Mouse (Mus musculus) lung, postnatal 36 days (tissue): ENCODE measurements around the gene Rab2b.
"Not testable (repeated sequence)": the region's sequence is repeated elsewhere in the genome, so short reads cannot be mapped to it uniquely, and the experiment has no call there.

Experiments
- DNase-seq: peaks from one replicate; pipeline ENCODE4 v3.0.0; 2022; ENCODE audit warnings: mixed read lengths

Rab2b gene

DNA sequence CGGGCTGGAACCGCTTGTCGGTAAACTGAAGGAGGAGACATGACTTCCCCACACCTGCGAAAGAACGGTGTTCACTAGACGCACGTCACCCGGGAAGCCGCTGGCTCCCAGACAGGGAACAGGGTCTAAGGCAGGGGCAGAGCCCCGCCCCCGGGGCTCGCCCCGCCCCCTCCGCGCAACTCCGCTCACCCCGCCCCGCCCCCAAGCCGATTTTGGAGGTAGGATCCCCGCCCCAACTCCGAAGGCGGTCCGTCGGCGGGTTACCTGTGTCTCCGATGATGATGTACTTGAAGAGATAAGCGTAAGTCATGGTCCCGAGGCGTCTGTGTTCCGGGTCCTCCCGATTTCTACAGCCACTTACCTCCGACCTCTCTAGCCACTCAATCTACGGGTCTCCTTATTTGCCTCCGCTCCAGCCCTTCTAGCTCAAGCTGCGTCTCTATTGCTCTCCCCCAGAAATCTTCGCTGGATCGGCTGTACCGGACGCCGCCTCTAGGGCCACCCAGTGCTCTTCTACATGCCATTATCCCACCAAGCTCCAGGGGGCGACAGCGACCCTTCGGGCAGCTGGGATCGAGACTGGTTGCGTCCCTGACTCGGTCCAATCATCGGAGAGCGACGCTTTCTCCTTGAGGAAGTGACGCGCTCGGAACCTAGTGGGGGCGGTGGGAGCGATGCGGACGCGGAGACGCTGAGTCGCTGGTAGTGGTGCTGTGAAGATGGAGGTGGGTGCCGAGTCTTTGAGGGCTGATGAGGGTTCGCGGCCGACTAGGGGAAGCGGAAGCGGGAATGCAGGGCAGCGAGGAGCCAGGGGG, at the start of gene Rab2b, which contains the start of gene Tox4:
TSS of gene Rab2b (minus strand) at position 614 of the 815 bp plus-strand sequence.
TSS of gene Tox4 (plus strand) at position 215 of the 815 bp plus-strand sequence.
- peak; percentile 99 for DNase-seq

DNA sequence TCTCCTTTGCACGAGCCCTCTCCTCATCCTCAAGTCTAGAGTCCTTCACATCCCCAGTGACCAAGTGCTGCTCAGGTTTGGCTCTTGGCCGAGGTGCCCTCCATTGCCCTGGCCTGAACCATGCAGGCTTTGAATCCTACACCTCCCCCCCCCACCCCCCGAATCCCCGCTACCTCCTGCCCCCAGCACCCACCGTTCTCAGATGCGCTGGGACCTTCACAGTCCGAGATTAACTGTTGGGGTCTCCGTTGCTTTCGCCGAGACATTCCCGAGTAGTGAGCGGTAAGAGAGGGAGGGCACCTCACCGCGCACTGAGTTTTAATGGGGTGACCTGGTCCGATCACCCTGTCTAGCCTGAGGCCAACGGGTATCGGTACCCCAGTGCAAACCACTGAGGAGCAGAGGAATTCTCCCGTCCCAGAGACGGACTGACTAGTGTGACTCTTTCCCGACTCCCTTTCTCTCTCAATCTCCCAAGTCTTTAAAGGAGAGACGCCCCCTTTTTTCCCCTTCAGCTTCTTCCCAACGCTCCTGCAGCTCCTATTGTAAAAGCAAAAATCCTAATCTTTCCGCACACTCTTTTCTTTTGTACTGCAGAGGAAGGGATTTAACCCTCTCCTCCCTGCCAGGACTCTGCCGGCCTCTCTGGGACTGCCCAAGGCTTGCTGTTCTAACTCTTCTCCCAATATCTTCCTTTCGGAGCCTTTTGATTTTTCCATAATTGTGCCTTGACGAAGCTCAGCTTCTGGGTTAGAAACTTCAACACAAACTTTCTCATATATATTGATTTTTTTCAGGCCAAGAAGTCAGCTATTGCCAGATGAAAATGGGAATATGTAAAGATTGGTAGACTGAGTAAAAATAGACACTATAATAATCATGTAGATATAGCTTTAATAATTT, 48.8 kb upstream of the Rab2b start, which contains the start of gene Sall2:
TSS of gene Sall2 (minus strand) at position 853 of the 903 bp plus-strand sequence.
- no peak for DNase-seq

- no peak for DNase-seq
Observed at GRCm38 (mm10) chr14:52327375-52327901, 48.1 kb upstream of the Rab2b start.

GRCm38 (mm10) chr14:52325890-52326289, 46.5 kb upstream of the Rab2b start:
- no peak for DNase-seq

GRCm38 (mm10) chr14:52319361-52319760, 40.0 kb upstream of the Rab2b start:
- DNase-seq: no peak

DNA sequence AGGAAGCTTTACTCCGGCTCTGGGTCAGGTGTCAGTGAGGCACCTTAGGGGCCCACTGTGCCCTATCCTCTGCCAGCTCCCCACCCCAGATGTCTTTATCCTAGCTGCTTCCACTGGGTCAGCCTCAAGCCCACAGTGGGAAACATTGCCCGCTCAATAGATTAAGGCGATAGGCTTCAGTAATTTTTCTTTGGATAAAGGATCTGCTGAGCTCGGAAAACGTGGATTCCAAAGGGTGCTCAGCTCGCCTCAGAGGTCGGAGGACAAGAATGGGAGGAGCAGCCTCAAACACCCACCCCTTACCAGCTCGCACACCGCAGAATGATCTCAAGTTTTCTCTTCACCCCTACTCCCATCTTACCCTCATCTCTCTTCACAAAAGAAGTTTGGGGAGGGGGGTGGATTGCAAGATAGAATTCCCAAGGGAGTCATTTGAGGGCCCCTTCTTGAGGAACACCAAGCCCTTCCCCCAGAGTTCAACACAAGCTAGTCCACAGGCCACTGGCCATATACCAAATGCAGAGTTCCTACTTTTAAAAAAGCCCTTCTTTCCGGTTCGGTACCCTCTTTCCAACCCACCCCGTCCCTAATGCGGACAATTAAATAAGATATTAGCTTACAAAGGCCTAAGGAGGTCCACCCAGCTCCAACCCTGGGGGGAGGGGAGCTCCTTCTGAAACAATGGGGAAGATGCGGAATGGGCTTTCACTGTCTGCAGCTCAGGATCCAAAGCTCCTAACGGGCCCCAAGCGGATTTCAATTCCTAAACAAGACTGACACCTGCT, 37.3 kb upstream of the Rab2b start:
- DNase-seq: peak; percentile 15

- peak; percentile 60 for DNase-seq
Observed at GRCm38 (mm10) chr14:52315792-52316440, 36.6 kb upstream of the Rab2b start.

- DNase-seq: no peak
Observed at GRCm38 (mm10) chr14:52315283-52315780, 36.0 kb upstream of the Rab2b start.

DNA sequence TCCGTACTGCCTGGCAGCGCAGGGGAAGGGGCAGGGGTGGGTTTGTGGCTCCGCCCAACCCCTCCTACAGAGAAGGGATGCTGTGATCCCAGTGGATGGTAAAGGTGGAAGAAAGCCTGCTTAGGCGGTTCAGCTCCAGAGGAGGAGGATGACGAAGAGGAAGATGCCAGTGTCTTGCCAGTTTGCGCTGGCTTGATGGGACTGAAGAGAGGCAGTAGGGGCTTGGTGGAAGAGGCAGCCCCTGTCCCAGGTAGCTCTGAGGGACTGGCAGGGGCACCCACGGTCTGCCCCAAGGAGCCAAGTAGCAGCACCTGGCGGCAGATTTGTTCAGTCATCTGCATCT, 35.4 kb upstream of the Rab2b start:
- DNase-seq: no peak

- no peak for DNase-seq
Observed at GRCm38 (mm10) chr14:52313931-52314807, 34.8 kb upstream of the Rab2b start.

DNA sequence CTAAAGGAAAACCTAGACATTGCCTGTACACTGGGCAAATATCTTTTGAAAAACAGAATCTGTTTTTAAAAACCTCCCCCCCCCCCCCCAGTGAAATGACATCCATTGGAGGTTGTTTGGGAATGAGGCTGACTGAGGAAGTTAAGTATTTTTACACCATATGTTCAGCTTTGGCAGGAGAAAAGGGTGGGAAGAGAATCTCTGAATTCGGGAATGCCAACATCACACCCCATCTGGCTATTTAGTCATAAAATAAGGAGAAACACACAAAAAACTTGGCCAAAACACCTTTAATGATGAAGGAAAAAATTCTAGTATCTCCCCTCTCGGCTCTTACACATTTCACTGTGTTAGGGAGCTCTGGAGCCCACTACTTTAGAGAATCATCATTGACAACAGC, 31.6 kb upstream of the Rab2b start:
- no peak for DNase-seq

DNA sequence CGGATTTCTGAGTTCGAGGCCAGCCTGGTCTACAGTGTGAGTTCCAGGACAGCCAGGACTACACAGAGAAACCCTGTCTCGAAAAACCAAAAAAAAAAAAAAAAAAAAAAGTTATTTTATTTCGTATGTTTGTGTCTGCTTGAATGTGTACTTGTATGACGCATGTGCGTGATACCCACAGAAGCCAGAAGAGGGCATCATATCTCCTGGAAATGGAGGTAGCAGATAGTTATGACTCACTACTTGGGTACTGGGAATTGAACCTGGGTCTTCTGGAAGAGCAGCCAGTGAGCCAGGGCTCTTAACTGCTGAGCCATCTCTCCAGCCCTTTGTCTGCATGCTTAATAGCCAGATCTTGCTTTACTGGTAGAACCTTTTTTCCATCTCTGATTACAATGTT, 31.0 kb upstream of the Rab2b start:
- DNase-seq: not testable (repeated sequence)

DNA sequence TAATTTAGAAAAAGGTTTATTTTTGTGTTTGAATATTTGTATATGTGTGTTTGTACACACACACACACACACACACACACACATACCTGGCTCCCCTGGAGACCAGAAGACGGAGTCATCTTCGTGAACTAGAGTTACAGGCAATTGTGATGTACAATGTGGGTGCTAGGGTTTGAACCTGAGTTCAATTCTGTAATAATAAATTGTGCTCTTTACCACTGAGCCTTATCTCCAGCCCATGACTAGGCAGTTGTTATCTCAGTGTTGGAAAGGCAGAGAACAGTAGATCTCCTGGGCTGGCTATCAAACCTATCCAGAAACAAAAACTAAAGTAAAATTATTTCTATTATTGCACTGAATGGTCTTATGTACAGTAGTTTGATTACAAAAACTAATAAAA, 26.8 kb upstream of the Rab2b start:
- DNase-seq: no peak

GRCm38 (mm10) chr14:52304644-52305271, 25.4 kb upstream of the Rab2b start, which contains the start of gene Mettl3:
Gene Mettl3, minus strand, starts transcription at chr14:52305128.
- peak; percentile 97 for DNase-seq

DNA sequence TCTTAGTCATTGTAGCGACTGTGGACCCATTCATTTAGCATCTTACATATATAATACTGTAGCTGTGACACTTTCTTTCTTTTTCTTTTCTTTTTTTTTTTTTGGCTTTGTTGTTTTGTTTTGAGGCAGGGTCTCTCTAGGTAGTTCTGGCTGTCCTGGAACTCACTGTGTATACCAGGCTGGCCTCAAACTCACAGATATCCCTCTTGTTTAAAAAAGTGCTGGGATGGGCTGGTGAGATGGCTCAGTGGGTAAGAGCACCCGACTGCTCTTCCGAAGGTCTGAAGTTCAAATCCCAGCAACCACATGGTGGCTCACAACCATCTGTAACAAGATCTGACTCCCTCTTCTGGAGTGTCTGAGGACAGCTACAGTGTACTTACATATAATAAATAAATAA, 24.2 kb upstream of the Rab2b start:
- not testable (repeated sequence) for DNase-seq

GRCm38 (mm10) chr14:52295558-52296264, 16.4 kb upstream of the Rab2b start:
- DNase-seq: no peak

GRCm38 (mm10) chr14:52284191-52284590, 4.8 kb upstream of the Rab2b start:
- no peak for DNase-seq

DNA sequence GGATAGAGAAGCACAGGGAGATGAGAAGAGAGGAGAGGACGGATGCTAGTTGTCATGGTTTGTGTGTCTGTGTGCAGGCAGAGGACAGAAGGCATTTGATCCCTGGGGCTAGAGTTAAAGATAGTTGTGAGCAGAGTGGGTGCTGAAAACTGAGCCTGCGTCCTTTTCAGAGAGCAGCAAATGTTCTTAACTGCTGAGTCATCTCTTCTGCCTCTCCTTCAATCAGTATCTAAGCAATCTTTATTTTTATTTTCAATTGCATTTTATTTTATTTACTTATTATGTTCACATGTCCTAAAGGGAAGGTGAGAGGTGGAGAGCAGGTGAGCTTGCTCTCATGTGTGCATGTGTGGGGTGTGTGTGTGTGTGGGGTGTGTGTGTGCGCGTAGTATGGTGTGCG, 4.3 kb upstream of the Rab2b start:
- DNase-seq: no peak

DNA sequence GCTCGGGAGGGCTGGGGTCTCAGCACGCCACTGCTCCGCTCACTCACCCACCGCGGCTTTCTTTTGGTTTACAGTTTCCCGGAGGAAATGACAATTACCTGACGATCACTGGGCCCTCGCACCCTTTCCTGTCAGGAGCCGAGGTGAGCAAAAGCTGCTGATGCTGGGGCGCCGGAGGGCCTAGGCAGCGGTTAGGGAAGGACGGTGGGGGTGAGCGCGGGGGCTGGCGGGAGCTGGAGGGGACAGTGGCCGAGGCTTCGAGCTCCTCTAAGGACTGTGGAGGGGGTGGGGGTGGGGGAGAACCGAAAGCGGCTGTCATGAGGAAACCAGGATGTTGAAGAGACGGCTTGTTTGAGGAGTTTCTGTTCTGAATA, 389 bp upstream of the Rab2b start:
- no peak for DNase-seq

DNA sequence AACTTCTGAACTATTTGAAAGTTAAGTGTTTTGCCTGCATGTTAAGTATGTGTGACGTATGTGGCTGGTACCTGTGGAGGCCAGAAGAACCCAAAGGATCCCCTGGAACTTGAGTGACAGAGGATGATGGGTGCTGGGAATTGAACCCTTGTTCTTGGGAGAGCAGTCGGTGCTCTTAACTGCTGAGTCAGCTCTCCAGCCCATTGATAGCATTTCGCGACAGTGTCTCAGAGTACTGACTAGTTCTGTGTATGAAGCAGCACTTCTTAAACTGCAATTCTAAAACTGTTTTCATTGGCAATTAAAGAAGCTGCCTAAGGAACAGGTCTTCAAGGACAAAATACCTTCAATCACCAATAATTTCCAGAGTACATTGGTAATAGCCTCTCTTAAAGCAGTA, 2.1 kb downstream of the Rab2b start:
- no peak for DNase-seq
